Mouse (Mus musculus): ENCODE results near the gene Plppr2. TPM values are rescaled to one million over a fixed set of nuclear protein-coding genes. Genes with fewer than 3 reads are reported as not detected.

Gene Plppr2
- total and polyA plus RNA-seq, 2 experiments from 2014 or later = 129 to 165 TPM

DNA sequence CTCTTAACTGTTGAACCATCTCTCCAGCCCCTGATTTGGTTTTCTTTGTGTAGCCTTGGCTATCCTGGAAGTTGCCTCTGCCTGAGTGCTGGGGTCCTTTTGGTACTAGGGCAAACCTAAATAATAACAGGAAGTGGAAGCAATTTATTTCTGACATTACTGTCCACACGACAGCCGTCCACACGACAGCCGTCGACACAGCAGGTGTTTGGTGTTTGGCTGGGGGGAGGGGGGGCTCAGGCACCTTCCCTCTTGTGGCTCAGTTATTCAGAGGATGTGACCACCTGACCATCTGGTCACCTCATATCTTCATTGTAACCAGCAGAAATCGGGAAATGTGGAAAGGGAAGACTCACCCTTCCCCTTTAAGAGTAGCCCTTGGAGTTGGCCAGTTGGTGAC lies 32.0 kb downstream of the Plppr2 start:
- DNase-seq (ENCODE audit: low spot score) = no peak
- Histone ChIP-seq H3K4me1 (ENCODE audit: insufficient read depth, low read length) (no peaks in the 10 kb centered on the region), H3K4me3 (ENCODE audit: low read depth, low read length) (no peak overlapping the region), H3K9ac (replicated peaks; ENCODE audit: low read length, poor library complexity, severe bottlenecking) (no peak overlapping the region), H3K36me3 (ENCODE audit: insufficient read depth, low read length) (no peaks in the 10 kb centered on the region), H3K4me2 (ENCODE audit: low read depth, low read length, poor library complexity, severe bottlenecking) (no peak overlapping the region), H3K27ac (ENCODE audit: low read depth, low read length) (no peak overlapping the region), H3K27me3 (ENCODE audit: insufficient read depth, low read length) (no peaks in the 10 kb centered on the region), H3K9me3 (ENCODE audit: low read length) (no peaks in the 10 kb centered on the region)
- no peak for ATAC-seq (ENCODE audit: low FRiP score)
- no peak for TF ChIP-seq CTCF (IDR thresholded peaks at IDR 0.05)
- WGBS = 72% methylated on average over 6 of the region's 6 CpGs

DNA sequence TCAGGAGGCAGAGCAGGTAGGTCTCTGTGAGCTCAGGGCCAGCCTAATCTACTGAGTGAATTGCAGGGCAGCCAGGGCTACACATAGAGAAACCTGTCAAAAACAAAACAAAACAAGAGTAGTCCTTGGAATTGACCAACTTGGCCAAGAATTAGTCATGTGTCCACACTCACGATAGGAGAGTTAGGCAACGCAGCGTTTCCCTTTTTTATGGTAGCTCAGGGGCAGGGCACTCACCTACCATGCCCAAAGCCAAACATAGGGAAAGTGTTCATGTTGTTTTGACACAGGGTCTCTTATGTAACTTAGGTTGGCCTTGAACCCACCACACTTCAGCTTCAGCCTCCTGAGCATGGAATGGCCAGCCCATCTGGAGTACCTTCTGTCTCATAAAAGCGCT lies 32.5 kb downstream of the Plppr2 start:
- H3K4me3 ChIP-seq (ENCODE audit: low read depth, low read length) = no peak overlapping the region
- no peaks in the 10 kb centered on the region for H3K27me3 ChIP-seq (ENCODE audit: insufficient read depth, low read length)
- H3K9ac ChIP-seq (replicated peaks; ENCODE audit: low read length, poor library complexity, severe bottlenecking) = no peak overlapping the region
- no peak for DNase-seq (ENCODE audit: low spot score)
- H3K4me1 ChIP-seq (ENCODE audit: insufficient read depth, low read length) = no peaks in the 10 kb centered on the region
- H3K9me3 ChIP-seq (ENCODE audit: low read length) = no peaks in the 10 kb centered on the region
- no peaks in the 10 kb centered on the region for H3K36me3 ChIP-seq (ENCODE audit: insufficient read depth, low read length)
- TF ChIP-seq CTCF (IDR thresholded peaks at IDR 0.05) = no peak
- ATAC-seq (ENCODE audit: low FRiP score) = no peak
- WGBS = 88% methylated on average over 4 of the region's 4 CpGs
- no peak overlapping the region for H3K4me2 ChIP-seq (ENCODE audit: low read depth, low read length, poor library complexity, severe bottlenecking)
- H3K27ac ChIP-seq (ENCODE audit: low read depth, low read length) = no peak overlapping the region

DNA sequence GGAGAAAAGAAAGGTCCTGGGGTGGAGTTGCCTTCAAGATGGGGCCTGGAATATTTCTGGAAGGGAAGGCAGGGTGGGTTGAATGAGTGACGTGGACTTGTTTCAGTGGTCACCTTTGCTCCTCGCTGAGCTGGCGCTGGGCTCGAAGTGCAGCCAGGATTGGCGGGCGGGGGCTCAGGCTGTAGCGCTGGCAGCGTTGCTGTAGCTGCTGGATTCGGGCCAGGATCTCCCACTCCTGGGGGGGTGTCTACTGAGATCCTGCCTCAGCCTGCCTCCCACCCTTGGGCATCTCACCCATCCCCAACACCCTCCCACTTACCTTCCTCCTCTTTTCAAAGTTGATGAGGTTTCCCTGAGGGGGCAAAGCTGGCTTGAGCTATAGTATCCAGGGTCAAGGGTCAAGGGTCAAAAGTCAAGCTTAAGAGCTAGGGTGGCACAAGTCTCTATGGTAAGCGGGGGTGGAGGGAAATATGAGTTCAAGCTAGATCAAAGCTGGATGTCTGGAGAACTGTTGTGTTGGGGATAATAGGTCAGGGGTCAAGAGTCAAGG lies 39.9 kb downstream of the Plppr2 start:
- ATAC-seq (ENCODE audit: low FRiP score) = no peak
- WGBS = 85% methylated on average over 10 of the region's 10 CpGs

DNA sequence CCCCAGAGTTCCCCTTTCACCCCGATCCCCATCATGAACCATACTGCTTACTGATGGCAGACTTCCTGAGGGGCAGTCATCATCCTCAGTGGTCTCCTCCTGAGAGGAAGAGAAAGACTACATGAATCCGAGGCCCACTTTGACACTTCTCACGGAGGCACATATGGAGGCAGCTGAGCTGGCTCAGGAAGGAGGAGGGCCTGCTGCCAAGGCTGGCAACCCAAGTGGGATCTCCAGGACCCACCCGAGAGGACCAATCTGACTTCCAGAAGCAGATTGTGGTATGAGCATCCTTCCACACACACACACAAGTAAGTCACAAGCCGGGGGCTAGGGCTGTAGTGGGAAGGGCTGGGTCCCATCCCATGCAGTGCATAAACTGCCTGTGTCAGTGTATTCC lies 40.5 kb downstream of the Plppr2 start:
- H3K27me3 ChIP-seq (ENCODE audit: insufficient read depth, low read length) = no peaks in the 10 kb centered on the region
- no peaks in the 10 kb centered on the region for H3K36me3 ChIP-seq (ENCODE audit: insufficient read depth, low read length)
- no peak overlapping the region for H3K27ac ChIP-seq (ENCODE audit: low read depth, low read length)
- ATAC-seq (ENCODE audit: low FRiP score) = no peak
- no peak overlapping the region for H3K4me2 ChIP-seq (ENCODE audit: low read depth, low read length, poor library complexity, severe bottlenecking)
- no peak overlapping the region for H3K9ac ChIP-seq (replicated peaks; ENCODE audit: low read length, poor library complexity, severe bottlenecking)
- no peak for TF ChIP-seq CTCF (IDR thresholded peaks at IDR 0.05)
- no peaks in the 10 kb centered on the region for H3K4me1 ChIP-seq (ENCODE audit: insufficient read depth, low read length)
- DNase-seq (ENCODE audit: low spot score) = no peak
- WGBS = 78% methylated on average over 5 of the region's 5 CpGs
- H3K4me3 ChIP-seq (ENCODE audit: low read depth, low read length) = no peak overlapping the region
- no peaks in the 10 kb centered on the region for H3K9me3 ChIP-seq (ENCODE audit: low read length)

More for the DNA sequence above, 39.9 kb downstream of the Plppr2 start:
- H3K4me1 ChIP-seq (ENCODE audit: insufficient read depth, low read length) = no peaks in the 10 kb centered on the region
- no peak overlapping the region for H3K9ac ChIP-seq (replicated peaks; ENCODE audit: low read length, poor library complexity, severe bottlenecking)
- H3K27me3 ChIP-seq (ENCODE audit: insufficient read depth, low read length) = no peaks in the 10 kb centered on the region
- H3K36me3 ChIP-seq (ENCODE audit: insufficient read depth, low read length) = no peaks in the 10 kb centered on the region
- no peak for DNase-seq (ENCODE audit: low spot score)
- H3K4me3 ChIP-seq (ENCODE audit: low read depth, low read length) = no peak overlapping the region
- no peaks in the 10 kb centered on the region for H3K9me3 ChIP-seq (ENCODE audit: low read length)
- H3K4me2 ChIP-seq (ENCODE audit: low read depth, low read length, poor library complexity, severe bottlenecking) = no peak overlapping the region
- no peak for TF ChIP-seq CTCF (IDR thresholded peaks at IDR 0.05)
- H3K27ac ChIP-seq (ENCODE audit: low read depth, low read length) = no peak overlapping the region

DNA sequence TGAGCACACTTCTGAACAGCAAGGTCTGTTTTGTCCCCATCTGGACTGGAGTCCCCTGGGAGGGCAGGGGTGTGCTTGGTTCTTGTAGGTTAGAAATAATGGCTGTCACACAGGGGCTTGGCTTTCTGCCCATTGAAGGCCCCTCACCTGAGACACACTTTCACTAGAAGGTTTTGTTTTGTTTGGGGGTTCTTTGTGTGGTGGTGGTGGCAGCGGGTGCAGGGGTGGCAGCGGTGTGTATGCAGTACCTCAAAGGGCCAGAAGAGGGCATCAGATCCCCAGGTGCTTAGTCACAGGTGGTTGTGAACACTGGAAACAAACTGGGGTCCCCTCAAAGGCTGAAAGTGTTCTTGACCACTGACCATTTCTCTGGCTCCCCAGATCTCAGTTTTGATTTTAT lies 41.1 kb downstream of the Plppr2 start:
- Histone ChIP-seq H3K4me2 (ENCODE audit: low read depth, low read length, poor library complexity, severe bottlenecking) (no peak overlapping the region), H3K4me1 (ENCODE audit: insufficient read depth, low read length) (no peaks in the 10 kb centered on the region), H3K27me3 (ENCODE audit: insufficient read depth, low read length) (no peaks in the 10 kb centered on the region), H3K4me3 (ENCODE audit: low read depth, low read length) (no peak overlapping the region), H3K27ac (ENCODE audit: low read depth, low read length) (no peak overlapping the region), H3K9me3 (ENCODE audit: low read length) (no peaks in the 10 kb centered on the region), H3K36me3 (ENCODE audit: insufficient read depth, low read length) (no peaks in the 10 kb centered on the region), H3K9ac (replicated peaks; ENCODE audit: low read length, poor library complexity, severe bottlenecking) (no peak overlapping the region)
- 17% methylated on average over 2 of the region's 2 CpGs for WGBS
- ATAC-seq (ENCODE audit: low FRiP score) (no peak), DNase-seq (ENCODE audit: low spot score) (no peak)
- TF ChIP-seq CTCF (IDR thresholded peaks at IDR 0.05) = peak; percentile 54

DNA sequence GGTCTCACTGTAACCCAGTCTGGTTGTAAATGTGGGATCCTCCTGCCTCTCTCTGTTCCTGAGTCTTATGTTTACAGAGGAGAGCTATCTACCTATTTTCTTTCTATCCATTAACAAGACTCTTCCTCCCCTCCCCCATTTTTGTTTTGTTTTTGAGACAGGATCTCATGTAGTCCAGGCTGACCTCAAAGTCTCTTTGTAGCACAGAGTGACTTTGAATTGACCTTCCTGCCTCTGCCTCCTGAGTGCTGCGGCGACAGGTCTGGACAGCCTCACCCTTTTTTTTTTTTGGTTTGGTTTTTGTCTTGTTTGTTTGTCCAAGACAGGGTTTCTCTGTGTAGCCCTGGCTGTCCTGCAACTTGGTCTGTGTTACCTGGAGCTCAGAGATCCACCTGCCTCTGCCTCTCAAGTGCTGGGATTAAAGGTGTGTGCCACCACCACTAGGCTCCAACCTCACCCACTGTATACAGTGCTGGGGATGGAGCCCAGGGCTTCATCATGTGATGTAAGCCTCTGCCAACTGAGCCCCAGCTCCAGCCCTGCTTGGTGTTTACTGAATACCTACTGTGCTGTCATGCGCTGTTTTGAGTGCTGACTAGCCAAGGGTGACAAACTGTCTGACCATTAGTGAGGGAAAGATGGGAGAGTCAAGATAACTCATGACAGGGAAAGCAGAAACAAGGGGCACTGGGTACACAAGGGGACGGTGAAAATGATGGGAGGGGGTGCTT lies 41.7 kb downstream of the Plppr2 start:
- Histone ChIP-seq H3K4me3 (ENCODE audit: low read depth, low read length) (no peak overlapping the region), H3K4me1 (ENCODE audit: insufficient read depth, low read length) (no peaks in the 10 kb centered on the region), H3K4me2 (ENCODE audit: low read depth, low read length, poor library complexity, severe bottlenecking) (no peak overlapping the region), H3K9ac (replicated peaks; ENCODE audit: low read length, poor library complexity, severe bottlenecking) (no peak overlapping the region), H3K27me3 (ENCODE audit: insufficient read depth, low read length) (no peaks in the 10 kb centered on the region), H3K36me3 (ENCODE audit: insufficient read depth, low read length) (no peaks in the 10 kb centered on the region), H3K9me3 (ENCODE audit: low read length) (no peaks in the 10 kb centered on the region), H3K27ac (ENCODE audit: low read depth, low read length) (no peak overlapping the region)
- no peak for TF ChIP-seq CTCF (IDR thresholded peaks at IDR 0.05)
- DNase-seq (ENCODE audit: low spot score) (no peak), ATAC-seq (ENCODE audit: low FRiP score) (no peak)
- WGBS = 93% methylated on average over 4 of the region's 4 CpGs
